ENCODE assay signal across 8 mouse cellular contexts in genomic region chr5:24100810-24101311, GRCm38 (mm10). TPM values are rescaled to one million over a fixed set of nuclear protein-coding genes. Genes with fewer than 3 reads are reported as not detected.
DNase-seq lines count a peak whose midpoint lies in the region; ATAC-seq lines count a peak whose summit lies in the region.

No protein-coding gene starts in this region.

- peak overlapping the region; percentile 98 for H3K27ac ChIP-seq in hindbrain, embryonic 13.5 days

- H3K4me3 ChIP-seq in hindbrain, embryonic 13.5 days, result peak overlapping the region; percentile 79

- H3K4me1 ChIP-seq in hindbrain, embryonic 13.5 days (replicated peaks), result peaks cover 32% of the 10 kb centered on the region

- H3K9me3 ChIP-seq in hindbrain, embryonic 13.5 days, result no peaks in the 10 kb centered on the region

- peak overlapping the region; percentile 91 for H3K9ac ChIP-seq in hindbrain, embryonic 13.5 days

- no peaks in the 10 kb centered on the region for H3K36me3 ChIP-seq in hindbrain, embryonic 13.5 days

- no peaks in the 10 kb centered on the region for H3K27me3 ChIP-seq in hindbrain, embryonic 13.5 days

- WGBS in hindbrain, embryonic 13.5 days, result under 1% methylated on average over 30 of the region's 46 CpGs

- peak overlapping the region; percentile 65 for H3K4me2 ChIP-seq in hindbrain, embryonic 13.5 days

- DNase-seq in NIH3T3 (ENCODE audit: low read depth), result peak; percentile 80
- peak; percentile 72 for DNase-seq in cerebellum, adult 9-10 months
- DNase-seq in frontal cortex, postnatal 10 days (ENCODE audit: low spot score in 2 of 2), result peak; percentile 61 to 65
- DNase-seq in layer of hippocampus, postnatal 36 days, result peak; percentile 57 to 61
- peak; percentile 54 for DNase-seq in lung, postnatal 14 days
- peak; percentile 18 for DNase-seq in retina, adult 2 months (ENCODE audit: low read depth, low spot score)
- peak; percentile 42 for DNase-seq in thymus, postnatal 25 days

- ATAC-seq in hindbrain, embryonic 13.5 days (ENCODE audit: low FRiP score), result peak; percentile 86

RNA-seq across cellular contexts. Expression of gene Klhl7, which starts 0.5 kb away (rescaled TPM):
- 153 and 158 TPM in 2 replicates for polyA plus RNA-seq in hindbrain, embryonic 13.5 days (2015; fragmentation: Nextera tagmentation; extraction: Ambion mirVana)
- 100 to 1,000 TPM in 1 of 2 experiments, 10 to 100 TPM in 1; 98.6 to 104 TPM for total RNA-seq in layer of hippocampus, postnatal 36 days (2021)

Comparison
In these comparisons a context has a peak if more than half of its experiments do, and no peak if none do; other contexts are left out.
1. Peak in every context shown above with its lines: DNase-seq, ATAC-seq, H3K4me3 ChIP-seq and H3K27ac ChIP-seq.
2. DNase-seq: peak in every context shown above with its lines; median percentile 80 in NIH3T3; 72 in cerebellum, adult 9-10 months; 63 in frontal cortex, postnatal 10 days; 59 in layer of hippocampus, postnatal 36 days; 54 in lung, postnatal 14 days; 42 in thymus, postnatal 25 days; 18 in retina, adult 2 months.